Mouse (Mus musculus): ENCODE data around the gene Glb1l2. TPM values are rescaled to one million over a fixed set of nuclear protein-coding genes. Genes with fewer than 3 reads are reported as not detected.

Gene Glb1l2
- not detected for total RNA-seq (2023)

GRCm38 (mm10) chr9:26805935-26806666 lies at the start of gene Glb1l2:
Glb1l2 (minus strand) TSS chr9:26806468.

GRCm38 (mm10) chr9:26733206-26733891 lies 72.9 kb downstream of the Glb1l2 start, which contains the start of gene B3gat1:
B3gat1 (plus strand) TSS chr9:26733728.

Other genes starting within 250 kb of the Glb1l2 start
- not detected for gene B3gat1, start 72.7 kb downstream of the Glb1l2 start, total RNA-seq (2023)
- gene Glb1l3, start 54.4 kb upstream of the Glb1l2 start, total RNA-seq (2023) = not detected
- gene Gm1110, start 116.6 kb upstream of the Glb1l2 start, total RNA-seq (2023) = not detected
- gene Acad8, start 193.1 kb upstream of the Glb1l2 start, total RNA-seq (2023) = 32.5 TPM
- 25.9 TPM for gene Thyn1, start 193.2 kb upstream of the Glb1l2 start, total RNA-seq (2023)
- 40.3 TPM for gene Vps26b, start 223.6 kb upstream of the Glb1l2 start, total RNA-seq (2023)
- gene Ncapd3, start 223.7 kb upstream of the Glb1l2 start, total RNA-seq (2023) = 58.6 TPM

All from CD8-positive naive resting alpha-beta T cell, adult 57 days (primary cell).